Mouse (Mus musculus) heart, embryonic 14.5 days (tissue): ENCODE data around the gene Cyp4f39. TPM values are rescaled to one million over a fixed set of nuclear protein-coding genes. Genes with fewer than 3 reads are reported as not detected.
"Not testable (repeated sequence)": the region's sequence is repeated elsewhere in the genome, so short reads cannot be mapped to it uniquely, and the experiment has no call there.

Experiments used
- ATAC-seq: fragments of 200-750 bp; cut with Nextera tagmentation; 2 replicates; pipeline ENCODE4 v1.8.0; 2017; ENCODE audit warnings: low read depth, moderate TSS enrichment; ENCODE audit not compliant: insufficient number of reproducible peaks, insufficient read depth, low FRiP score
- H3K27ac ChIP-seq, 2 experiments: fragments of 200-500 bp in 1 of 2; fragments of 300-500 bp in 1 of 2; sonication (generic) in 1 of 2; replicated peaks in 1 of 2; 2 replicates each; pipeline ENCODE4 v1.5.1; 2012 to 2014; ENCODE audit warnings: low read depth in 2 of 2, low read length in 2 of 2, control low read depth in 1 of 2, mild to moderate bottlenecking in 1 of 2, mixed read lengths in 1 of 2; ENCODE audit not compliant: control insufficient read depth in 1 of 2, insufficient read depth in 1 of 2
- H3K27me3 ChIP-seq: fragments of 300-500 bp; sonication (generic); 2 replicates; pipeline ENCODE4 v1.6.1; 2014; ENCODE audit warnings: mild to moderate bottlenecking, low read length, control low read depth; ENCODE audit not compliant: control insufficient read depth, insufficient read depth
- H3K36me3 ChIP-seq: fragments of 300-500 bp; sonication (generic); 2 replicates; pipeline ENCODE4 v1.6.1; 2014; ENCODE audit warnings: mild to moderate bottlenecking, control low read depth, low read length, mixed read lengths; ENCODE audit not compliant: control insufficient read depth, insufficient read depth
- H3K4me1 ChIP-seq, 2 experiments: fragments of 200-500 bp in 1 of 2; fragments of 300-500 bp in 1 of 2; sonication (generic) in 1 of 2; 2 replicates each; pipeline ENCODE4 v1.6.1; 2012 to 2014; ENCODE audit warnings: low read length in 2 of 2, control low read depth in 1 of 2, mixed read lengths in 1 of 2; ENCODE audit not compliant: control insufficient read depth in 2 of 2, insufficient read depth in 2 of 2
- H3K4me2 ChIP-seq: fragments of 300-500 bp; sonication (generic); 2 replicates; pipeline ENCODE4 v1.6.1; 2014; ENCODE audit warnings: mild to moderate bottlenecking, low read length
- H3K4me3 ChIP-seq, 2 experiments: fragments of 200-500 bp in 1 of 2; fragments of 300-500 bp in 1 of 2; sonication (generic) in 1 of 2; 2 replicates each; pipeline ENCODE4 v1.5.1; 2012 to 2014; ENCODE audit warnings: low read length in 2 of 2, mild to moderate bottlenecking in 2 of 2, control low read depth in 1 of 2, low read depth in 1 of 2, moderate library complexity in 1 of 2; ENCODE audit not compliant: control insufficient read depth in 1 of 2, insufficient read depth in 1 of 2
- H3K9ac ChIP-seq: fragments of 300-500 bp; sonication (generic); 2 replicates; pipeline ENCODE4 v1.6.1; 2014; ENCODE audit warnings: mild to moderate bottlenecking, low read length
- H3K9me3 ChIP-seq: fragments of 300-500 bp; sonication (generic); 2 replicates; pipeline ENCODE4 v1.6.1; 2016; ENCODE audit warnings: low read length, control low read depth; ENCODE audit not compliant: control insufficient read depth
- WGBS: fragments of 180-500 bp; shearing (Covaris S2); extraction: QIAGEN DNeasy Blood & Tissue Kit; methylation state at CpG from one replicate; pipeline ENCODE4 v1.1.7; 2014; 5-methylcytosine and 5-hydroxymethylcytosine counted together
- polyA plus RNA-seq: library from polyadenylated mRNA; unstranded; fragments of >200 nt; fragmentation: Nextera tagmentation; extraction: Ambion mirVana; gene quantifications from 2 replicates; pipeline ENCODE4 v1.2.1, GENCODE M21; 2014

Cyp4f39 gene
- polyA plus RNA-seq, 1 experiment from 2014 or later: 0.74 TPM

DNA sequence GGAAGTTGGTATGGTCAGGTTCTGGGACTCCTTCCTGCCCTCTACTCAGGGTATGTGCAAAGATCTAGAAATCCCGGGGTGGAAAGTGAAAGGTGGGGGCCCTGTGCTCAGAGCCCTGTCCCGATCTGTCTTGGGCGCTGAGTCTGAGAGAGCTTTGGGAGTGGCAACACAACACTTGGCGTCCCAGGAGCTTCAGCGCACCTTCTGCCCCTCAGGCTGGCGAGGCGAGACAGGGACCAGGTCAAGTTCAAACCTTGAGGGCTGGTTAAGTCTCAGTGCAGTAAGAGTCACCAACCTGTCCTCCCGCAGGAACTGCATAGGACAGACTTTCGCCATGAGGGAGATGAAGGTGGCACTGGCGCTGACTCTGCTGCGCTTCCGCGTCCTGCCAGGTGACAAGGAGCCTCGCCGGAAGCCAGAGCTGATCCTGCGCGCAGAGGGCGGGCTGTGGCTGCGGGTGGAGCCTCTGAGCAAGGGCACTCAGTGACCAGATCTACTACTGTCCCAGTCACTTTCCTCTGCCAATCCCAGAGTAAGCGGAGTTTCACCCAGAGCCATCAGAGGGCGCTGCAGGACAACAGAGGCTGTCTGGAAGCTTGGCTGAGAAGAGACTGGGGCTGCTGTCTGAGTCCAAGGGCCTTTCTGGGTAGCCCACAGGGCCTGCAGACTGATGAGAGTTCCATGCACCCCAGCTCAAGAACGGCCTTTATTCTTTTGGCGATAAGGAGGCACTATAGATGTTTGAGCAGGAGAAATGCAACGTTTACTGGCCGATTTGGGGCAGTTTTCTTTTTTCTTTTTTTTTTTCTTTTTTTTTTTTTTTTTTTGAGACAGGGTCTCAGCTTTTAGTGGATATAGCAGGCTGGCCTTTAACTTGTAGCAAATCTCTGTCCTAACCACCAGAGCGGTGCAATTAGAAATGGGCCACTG is 76.2 kb downstream of the Cyp4f39 start:
- peaks cover 5% of the 10 kb centered on the region for H3K36me3 ChIP-seq
- no peaks in the 10 kb centered on the region for H3K27me3 ChIP-seq
- peak; percentile 80 for ATAC-seq
- H3K9ac ChIP-seq: peak overlapping the region; percentile 60
- WGBS: 9% methylated on average over 26 of the region's 26 CpGs
- peak overlapping the region; percentile 59 for H3K4me2 ChIP-seq
- H3K4me1 ChIP-seq: peaks cover 0 to 3% of the 10 kb centered on the region in 2 experiments; a peak in 1 of 4 replicates
- no peak overlapping the region for H3K27ac ChIP-seq
- peak overlapping the region; percentile 30 to 41 for H3K4me3 ChIP-seq
- no peaks in the 10 kb centered on the region for H3K9me3 ChIP-seq

GRCm38 (mm10) chr17:32532356-32532755 is 79.8 kb downstream of the Cyp4f39 start:
- H3K4me3 ChIP-seq, H3K9me3 ChIP-seq, H3K36me3 ChIP-seq, H3K4me1 ChIP-seq, H3K4me2 ChIP-seq, H3K9ac ChIP-seq, ATAC-seq, H3K27me3 ChIP-seq, H3K27ac ChIP-seq: not testable (repeated sequence)
- 58% methylated on average over 4 of the region's 4 CpGs for WGBS

GRCm38 (mm10) chr17:32534068-32534467 is 81.5 kb downstream of the Cyp4f39 start:
- Histone ChIP-seq H3K36me3 (no peaks in the 10 kb centered on the region), H3K27me3 (no peaks in the 10 kb centered on the region), H3K4me2 (no peak overlapping the region), H3K4me1 (peaks cover 5 to 10% of the 10 kb centered on the region in 2 experiments), H3K9me3 (no peaks in the 10 kb centered on the region), H3K4me3 (no peak overlapping the region), H3K9ac (no peak overlapping the region), H3K27ac (no peak overlapping the region)
- 77% methylated on average over 6 of the region's 6 CpGs for WGBS
- no peak for ATAC-seq

DNA sequence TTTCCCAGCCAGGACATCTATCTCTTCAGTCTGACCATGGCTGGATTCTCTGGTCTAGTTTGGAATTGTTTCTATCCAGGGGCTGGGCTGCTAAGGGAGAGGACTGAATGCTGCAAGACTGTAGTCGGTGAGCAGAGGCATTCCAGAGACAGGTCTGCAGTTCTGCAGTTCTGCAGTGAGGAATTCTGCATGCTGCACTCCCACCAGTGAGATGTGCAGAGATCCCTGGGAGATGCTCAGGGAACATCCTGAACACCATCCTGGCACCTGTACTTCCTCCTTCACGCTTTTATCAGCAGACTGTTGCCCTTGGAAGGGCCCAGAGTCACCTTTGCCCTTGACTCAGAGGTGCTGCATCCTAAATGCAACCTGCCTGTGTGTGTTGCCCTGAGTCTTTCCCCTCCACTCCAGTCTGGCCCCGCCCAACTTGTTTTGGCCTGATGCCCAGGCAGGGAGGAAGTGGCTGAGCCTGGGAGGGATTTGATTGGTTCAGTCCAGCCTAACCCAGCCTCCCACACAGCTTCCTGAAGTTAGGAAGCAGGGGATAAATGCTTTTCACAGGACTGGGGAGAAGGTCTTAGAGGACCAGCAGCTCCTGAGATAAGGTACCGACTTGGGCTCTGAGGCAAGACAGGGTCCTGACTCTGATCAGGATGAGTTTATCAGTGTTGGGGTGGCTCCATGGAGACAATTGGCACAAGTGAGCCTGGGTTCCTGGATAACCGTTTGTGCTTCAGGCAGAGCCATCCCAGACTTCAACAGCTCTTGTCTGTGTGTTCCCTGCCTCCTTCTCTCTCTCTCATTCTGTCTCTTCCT is 83.7 kb downstream of the Cyp4f39 start, which contains the start of gene Cyp4f16:
Gene Cyp4f16, plus strand, starts transcription at position 508 of the 816 bp plus-strand sequence.
- H3K4me1 ChIP-seq, H3K9me3 ChIP-seq, H3K27me3 ChIP-seq, H3K36me3 ChIP-seq: not testable (repeated sequence)
- H3K4me3 ChIP-seq: peak within 1 kb of the TSS; percentile 51 to 90
- WGBS: under 1% methylated on average over 5 of the region's 5 CpGs
- ATAC-seq: peak; percentile 93
- peak within 1 kb of the TSS; percentile 46 to 89 for H3K27ac ChIP-seq
- H3K9ac ChIP-seq: peak within 1 kb of the TSS; percentile 70
- H3K4me2 ChIP-seq: peak within 1 kb of the TSS; percentile 71

- peak overlapping the region; percentile 70 for H3K9ac ChIP-seq
- no peaks in the 10 kb centered on the region for H3K27me3 ChIP-seq
- peak overlapping the region; percentile 71 for H3K4me2 ChIP-seq
- H3K27ac ChIP-seq: peak overlapping the region; percentile 46 to 89
- 50% methylated on average over 5 of the region's 5 CpGs for WGBS
- no peaks in the 10 kb centered on the region for H3K9me3 ChIP-seq
- peak overlapping the region; percentile 51 to 90 for H3K4me3 ChIP-seq
- no peak for ATAC-seq
- H3K36me3 ChIP-seq: no peaks in the 10 kb centered on the region
- H3K4me1 ChIP-seq: peaks cover 5 to 10% of the 10 kb centered on the region in 2 experiments
Measured at GRCm38 (mm10) chr17:32536867-32537250, 84.3 kb downstream of the Cyp4f39 start.

Other genes with a start within 250 kb of the Cyp4f39 start
- 54.7 and 57.0 TPM in 2 replicates for gene Brd4, start 168.0 kb upstream of the Cyp4f39 start, polyA plus RNA-seq
- gene Akap8, start 131.5 kb upstream of the Cyp4f39 start, polyA plus RNA-seq: 33.0 and 34.9 TPM in 2 replicates
- gene Akap8l, start 102.1 kb upstream of the Cyp4f39 start, polyA plus RNA-seq: 83.5 and 84.1 TPM in 2 replicates
- gene Wiz, start 63.3 kb upstream of the Cyp4f39 start, polyA plus RNA-seq: 18.2 and 19.5 TPM in 2 replicates
- 0.67 and 0.76 TPM in 2 replicates for gene Rasal3, start 49.1 kb upstream of the Cyp4f39 start, polyA plus RNA-seq
- gene Pglyrp2, start 28.6 kb upstream of the Cyp4f39 start, polyA plus RNA-seq: not detected in 2 replicates
- gene Cyp4f17, start 53.3 kb downstream of the Cyp4f39 start, polyA plus RNA-seq: 8.3 and 8.6 TPM in 2 replicates
- gene Cyp4f16, start 83.8 kb downstream of the Cyp4f39 start, polyA plus RNA-seq: 13.8 and 15.2 TPM in 2 replicates
- not detected in 2 replicates for gene Cyp4f37, start 168.6 kb downstream of the Cyp4f39 start, polyA plus RNA-seq
- not detected in 2 replicates for gene Cyp4f40, start 206.2 kb downstream of the Cyp4f39 start, polyA plus RNA-seq
- gene Cyp4f15, start 232.9 kb downstream of the Cyp4f39 start, polyA plus RNA-seq: not detected in 2 replicates